Mouse (Mus musculus): ENCODE data around the gene Gm20518. TPM values are rescaled to one million over a fixed set of nuclear protein-coding genes. Genes with fewer than 3 reads are reported as not detected.

Gm20518 gene
- total and polyA plus RNA-seq, 3 experiments = 0.35 to 0.53 TPM; not detected in 1

GRCm38 (mm10) chr16:17797812-17798311 is 93.6 kb downstream of the Gm20518 start:
- no peak overlapping the region for H3K4me3 ChIP-seq (ENCODE audit: control insufficient read depth in 1 of 2, insufficient read depth in 1 of 2, low read depth in 2 of 2, low read length in 2 of 2)
- H3K27me3 ChIP-seq (ENCODE audit: control insufficient read depth in 1 of 2, insufficient read depth in 2 of 2, low read length in 2 of 2) = no peaks in the 10 kb centered on the region
- no peak overlapping the region for H3K9ac ChIP-seq (ENCODE audit: control insufficient read depth, low read depth, low read length, poor library complexity, severe bottlenecking)

GRCm38 (mm10) chr16:17796971-17797811 is 94.3 kb downstream of the Gm20518 start, which contains the start of gene Scarf2:
Scarf2 (plus strand) TSS chr16:17797282.
- TF ChIP-seq MAZ (IDR thresholded peaks at IDR 0.05; ENCODE audit: low read depth, low read length) (no peak), RAD21 (IDR thresholded peaks at IDR 0.05; ENCODE audit: low read depth, low read length) (no peak), ZNF384 (IDR thresholded peaks at IDR 0.05; ENCODE audit: low read depth, low read length) (no peak), CTCF (IDR thresholded peaks at IDR 0.05 in 2 of 3, conservative IDR thresholded peaks at IDR 0.05 in 1 of 3; ENCODE audit: control insufficient read depth in 1 of 3, insufficient read depth in 1 of 3, low read depth in 2 of 3, low read length in 3 of 3, poor library complexity in 1 of 3, severe bottlenecking in 1 of 3) (no peak), ZC3H11A (IDR thresholded peaks at IDR 0.05; ENCODE audit: low read depth, low read length) (no peak), POLR2AphosphoS2 (IDR thresholded peaks at IDR 0.05; ENCODE audit: low read length) (no peak), E2F4 (IDR thresholded peaks at IDR 0.05; ENCODE audit: borderline replicate concordance, low read depth, low read length) (no peak), TBP (IDR thresholded peaks at IDR 0.05; ENCODE audit: low read depth, low read length) (no peak), SIN3A (IDR thresholded peaks at IDR 0.05; ENCODE audit: low read length) (no peak), MYC (IDR thresholded peaks at IDR 0.05; ENCODE audit: low read depth, low read length) (no peak), USF1 (IDR thresholded peaks at IDR 0.05; ENCODE audit: low read depth, low read length) (no peak), MAX (IDR thresholded peaks at IDR 0.05; ENCODE audit: low read length) (no peak), BHLHE40 (IDR thresholded peaks at IDR 0.05; ENCODE audit: borderline replicate concordance, low read depth, low read length) (no peak)
- DNase-seq (ENCODE audit: low read depth, low spot score) = no peak
- H3K79me2 ChIP-seq (ENCODE audit: control insufficient read depth, insufficient read depth, low read length, poor library complexity) = no peaks in the 10 kb centered on the region
- no peaks in the 10 kb centered on the region for H3K4me1 ChIP-seq (ENCODE audit: control insufficient read depth in 1 of 2, insufficient read depth in 2 of 2, low read length in 2 of 2)
- no peak within 1 kb of the TSS for H3K4me3 ChIP-seq (ENCODE audit: control insufficient read depth in 1 of 2, insufficient read depth in 1 of 2, low read depth in 2 of 2, low read length in 2 of 2)
- H3K27me3 ChIP-seq (ENCODE audit: control insufficient read depth in 1 of 2, insufficient read depth in 2 of 2, low read length in 2 of 2) = no peaks in the 10 kb centered on the region
- no peak within 1 kb of the TSS for H3K9ac ChIP-seq (ENCODE audit: control insufficient read depth, low read depth, low read length, poor library complexity, severe bottlenecking)
- no peaks in the 10 kb centered on the region for H3K9me3 ChIP-seq (replicated peaks; ENCODE audit: insufficient read depth, low read length)
- H3K27ac ChIP-seq (ENCODE audit: control insufficient read depth, low read depth, low read length) = no peak within 1 kb of the TSS
- H3K36me3 ChIP-seq (ENCODE audit: control insufficient read depth in 1 of 2, insufficient read depth in 2 of 2, low read length in 2 of 2) = no peaks in the 10 kb centered on the region

More at GRCm38 (mm10) chr16:17797812-17798311, 93.6 kb downstream of the Gm20518 start:
- no peak for DNase-seq (ENCODE audit: low read depth, low spot score)
- no peak overlapping the region for H3K27ac ChIP-seq (ENCODE audit: control insufficient read depth, low read depth, low read length)
- H3K9me3 ChIP-seq (replicated peaks; ENCODE audit: insufficient read depth, low read length) = no peaks in the 10 kb centered on the region
- no peaks in the 10 kb centered on the region for H3K79me2 ChIP-seq (ENCODE audit: control insufficient read depth, insufficient read depth, low read length, poor library complexity)
- TF ChIP-seq ZNF384 (IDR thresholded peaks at IDR 0.05; ENCODE audit: low read depth, low read length) (no peak), SMC3 (IDR thresholded peaks at IDR 0.05; ENCODE audit: low read depth, low read length) (no peak), MAFK (IDR thresholded peaks at IDR 0.05; ENCODE audit: borderline replicate concordance, low read depth, low read length) (no peak), CTCF (IDR thresholded peaks at IDR 0.05 in 2 of 3, conservative IDR thresholded peaks at IDR 0.05 in 1 of 3; ENCODE audit: control insufficient read depth in 1 of 3, insufficient read depth in 1 of 3, low read depth in 2 of 3, low read length in 3 of 3, poor library complexity in 1 of 3, severe bottlenecking in 1 of 3) (no peak), TBP (IDR thresholded peaks at IDR 0.05; ENCODE audit: low read depth, low read length) (no peak), TAL1 (IDR thresholded peaks at IDR 0.05; ENCODE audit: low read length) (no peak), MYB (IDR thresholded peaks at IDR 0.05; ENCODE audit: low read depth, low read length) (no peak), MYC (IDR thresholded peaks at IDR 0.05; ENCODE audit: low read depth, low read length) (no peak)
- H3K4me1 ChIP-seq (ENCODE audit: control insufficient read depth in 1 of 2, insufficient read depth in 2 of 2, low read length in 2 of 2) = no peaks in the 10 kb centered on the region
- H3K36me3 ChIP-seq (ENCODE audit: control insufficient read depth in 1 of 2, insufficient read depth in 2 of 2, low read length in 2 of 2) = no peaks in the 10 kb centered on the region

All from MEL (cell line).